8 mouse cellular contexts compared by ENCODE assay signal in genomic region chr3:97766459-97766858, GRCm38 (mm10).
A peak's percentile ranks its signal among the peaks of the same experiment; 100 is the strongest.
DNase-seq lines count a peak whose midpoint lies in the region; ATAC-seq and TF ChIP-seq lines count a peak whose summit lies in the region.

No protein-coding gene starts in this region.

- WGBS in cerebellum, adult 2 months = 18% methylated on average over 9 of the region's 9 CpGs
- 39% methylated on average over 9 of the region's 9 CpGs for WGBS in forebrain, postnatal 0 days
- 37% methylated on average over 9 of the region's 9 CpGs for WGBS in limb, embryonic 13.5 days
- WGBS in small intestine, adult 2 months = 14% methylated on average over 9 of the region's 9 CpGs

- peaks cover 62% of the 10 kb centered on the region for H3K79me2 ChIP-seq in C2C12 (ENCODE audit: control insufficient read depth, insufficient read depth)

- no peak for TF ChIP-seq POLR2A in cerebellum, adult 2 months (IDR thresholded peaks at IDR 0.05; ENCODE audit: borderline replicate concordance, insufficient read depth, low read length)
- TF ChIP-seq POLR2A in small intestine, adult 2 months (IDR thresholded peaks at IDR 0.05; ENCODE audit: low read depth, low read length) = no peak

- H3K79me3 ChIP-seq in C2C12 (ENCODE audit: low read depth) = peaks cover 28% of the 10 kb centered on the region

- H3ac ChIP-seq in C2C12 (ENCODE audit: control insufficient read depth, insufficient read length, low read depth) = peak overlapping the region; percentile 65

- peak; percentile 18 to 25 for DNase-seq in cerebellum, adult 2 months
- DNase-seq in cerebellum, adult 11 months = no peak
- no peak for DNase-seq in forebrain, postnatal 0 days
- no peak for DNase-seq in B cell, adult 2 months

- peaks cover 3% of the 10 kb centered on the region; the same call in 1 of the 2 replicates for H3K4me1 ChIP-seq in cerebellum, adult 2 months (ENCODE audit: control insufficient read depth, insufficient read depth, low read length)
- peaks cover 36% of the 10 kb centered on the region for H3K4me1 ChIP-seq in forebrain, postnatal 0 days (ENCODE audit: insufficient read depth)
- H3K4me1 ChIP-seq in limb, embryonic 13.5 days = peaks cover 52% of the 10 kb centered on the region
- H3K4me1 ChIP-seq in small intestine, adult 2 months (ENCODE audit: control insufficient read depth, insufficient read depth, insufficient read length, low read length) = peaks cover 9% of the 10 kb centered on the region; the same call in 1 of the 2 replicates

- H3K4me3 ChIP-seq in cerebellum, adult 2 months (replicated peaks; ENCODE audit: insufficient read depth, low read depth, low read length) = peak overlapping the region; percentile 94
- peak overlapping the region; percentile 63 for H3K4me3 ChIP-seq in C2C12 (ENCODE audit: insufficient read depth, poor library complexity, severe bottlenecking)
- H3K4me3 ChIP-seq in forebrain, postnatal 0 days (ENCODE audit: low read depth, low read length) = peak overlapping the region; percentile 85
- peak overlapping the region; percentile 69 for H3K4me3 ChIP-seq in limb, embryonic 13.5 days
- peak overlapping the region; percentile 92 for H3K4me3 ChIP-seq in small intestine, adult 2 months (ENCODE audit: low read depth, low read length)

- H3K27ac ChIP-seq in cerebellum, adult 2 months (ENCODE audit: insufficient read depth, low read length) = no peak overlapping the region
- no peak overlapping the region for H3K27ac ChIP-seq in forebrain, postnatal 0 days (ENCODE audit: low read depth, low read length)
- no peak overlapping the region for H3K27ac ChIP-seq in limb, embryonic 13.5 days
- H3K27ac ChIP-seq in small intestine, adult 2 months (ENCODE audit: insufficient read depth, low read depth, low read length) = peak overlapping the region; percentile 87

- peaks cover 11% of the 10 kb centered on the region for H3K36me3 ChIP-seq in C2C12 (ENCODE audit: control insufficient read depth, insufficient read depth)
- H3K36me3 ChIP-seq in forebrain, postnatal 0 days (ENCODE audit: insufficient read depth) = no peaks in the 10 kb centered on the region
- no peaks in the 10 kb centered on the region for H3K36me3 ChIP-seq in limb, embryonic 13.5 days
- H3K36me3 ChIP-seq in small intestine, adult 2 months (ENCODE audit: control insufficient read depth, insufficient read depth, low read length) = peaks cover 4% of the 10 kb centered on the region; the same call in 1 of the 2 replicates

- peak overlapping the region; percentile 88 for H3K4me2 ChIP-seq in forebrain, postnatal 0 days (ENCODE audit: low read depth)
- H3K4me2 ChIP-seq in limb, embryonic 13.5 days (replicated peaks) = peak overlapping the region; percentile 92

- H3K9me3 ChIP-seq in forebrain, postnatal 0 days (ENCODE audit: low read length) = no peaks in the 10 kb centered on the region
- H3K9me3 ChIP-seq in limb, embryonic 13.5 days = no peaks in the 10 kb centered on the region

- no peak for ATAC-seq in forebrain, postnatal 0 days
- no peak for ATAC-seq in limb, embryonic 13.5 days (ENCODE audit: low FRiP score, low read depth)
- no peak for ATAC-seq in granulocyte monocyte progenitor cell, adult 5-6 weeks (replicated peaks; ENCODE audit: poor library complexity, severe bottlenecking)

- no peaks in the 10 kb centered on the region for H3K27me3 ChIP-seq in cerebellum, adult 2 months (ENCODE audit: control insufficient read depth, insufficient read depth, low read length)
- H3K27me3 ChIP-seq in C2C12 (ENCODE audit: control insufficient read depth, insufficient read depth, insufficient read length) = no peaks in the 10 kb centered on the region
- H3K27me3 ChIP-seq in forebrain, postnatal 0 days (ENCODE audit: insufficient read depth, low read length) = no peaks in the 10 kb centered on the region
- H3K27me3 ChIP-seq in limb, embryonic 13.5 days = no peaks in the 10 kb centered on the region
- no peaks in the 10 kb centered on the region for H3K27me3 ChIP-seq in small intestine, adult 2 months (ENCODE audit: control insufficient read depth, insufficient read depth, low read length)

- TF ChIP-seq CTCF in cerebellum, adult 2 months (IDR thresholded peaks at IDR 0.05; ENCODE audit: borderline replicate concordance, insufficient read depth, low read depth, low read length) = no peak
- TF ChIP-seq CTCF in C2C12 (IDR thresholded peaks at IDR 0.05; ENCODE audit: control insufficient read depth, insufficient read depth, insufficient read length) = no peak
- TF ChIP-seq CTCF in forebrain, postnatal 0 days (IDR thresholded peaks at IDR 0.05; ENCODE audit: low read depth) = no peak
- no peak for TF ChIP-seq CTCF in small intestine, adult 2 months (IDR thresholded peaks at IDR 0.05; ENCODE audit: extremely low read depth, insufficient read length, insufficient replicate concordance, low read depth, low read length)

- H3K9ac ChIP-seq in forebrain, postnatal 0 days = peak overlapping the region; percentile 80
- peak overlapping the region; percentile 76 for H3K9ac ChIP-seq in limb, embryonic 13.5 days

TF ChIP-seq in C2C12, 6 proteins besides CTCF, POLR2A, EP300 and RAD21:
- TF ChIP-seq MYOG (IDR thresholded peaks at IDR 0.05; ENCODE audit: control insufficient read depth, extremely low read depth, insufficient read length) = no peak
- no peak for TF ChIP-seq FOSL1 (IDR thresholded peaks at IDR 0.05; ENCODE audit: insufficient read depth, low read length, poor library complexity, severe bottlenecking)
- no peak for TF ChIP-seq MAX (IDR thresholded peaks at IDR 0.05)
- TF ChIP-seq USF1 (IDR thresholded peaks at IDR 0.05; ENCODE audit: low read depth) = no peak
- TF ChIP-seq CEBPB (IDR thresholded peaks at IDR 0.05; ENCODE audit: low read depth) = no peak
- TF ChIP-seq MYOD1 (IDR thresholded peaks at IDR 0.05; ENCODE audit: control insufficient read depth, insufficient read length, low read depth) = no peak

Comparison
In these comparisons a context has a peak if more than half of its experiments do, and no peak if none do; other contexts are left out.
1. DNase-seq: peak in cerebellum, adult 2 months (2 of 2); none in cerebellum, adult 11 months (single experiment), forebrain, postnatal 0 days (single experiment) and B cell, adult 2 months (0 of 2).
2. Peak in every context shown above with its lines, with median percentiles within 50 percentile points of each other: H3K4me3 ChIP-seq.